Mouse (Mus musculus) brain, embryonic 14.5 days (tissue): ENCODE measurements around the gene Syt12. TPM values are rescaled to one million over a fixed set of nuclear protein-coding genes. Genes with fewer than 3 reads are reported as not detected.

Experiments used
- DNase-seq: peaks from one replicate; pipeline ENCODE4 v3.0.0-alpha.2; 2011; ENCODE audit warnings: low read depth
- CTCF ChIP-seq: fragments of 200-500 bp; IDR thresholded peaks from 2 replicates; pipeline ENCODE4 v1.5.1; 2012; ENCODE audit warnings: inconsistent platforms, mild to moderate bottlenecking, moderate library complexity, borderline replicate concordance; ENCODE audit not compliant: insufficient read depth, insufficient read length; ENCODE audit errors: extremely low read depth
- POLR2A ChIP-seq: fragments of 200-500 bp; IDR thresholded peaks from 2 replicates; pipeline ENCODE4 v1.6.1; 2012; ENCODE audit warnings: mild to moderate bottlenecking, inconsistent platforms, borderline replicate concordance; ENCODE audit not compliant: poor library complexity, insufficient read depth, insufficient read length, severe bottlenecking; ENCODE audit errors: extremely low read depth
- polyA plus RNA-seq: library from polyadenylated mRNA; depleted of rRNA; stranded (reverse); fragments of >200 nt; gene quantifications from 2 replicates; pipeline ENCODE4 v1.2.3, GENCODE M21; 2012; rRNA removed

Gene Syt12
- polyA plus RNA-seq, 1 experiment = 2.9 TPM

- DNase-seq = peak; percentile 34
- TF ChIP-seq CTCF = no peak
- TF ChIP-seq POLR2A = no peak
These were observed 80.9 kb downstream of the Syt12 start for GRCm38 (mm10) chr19:4396081-4396997.

Other genes with a start within 250 kb of the Syt12 start
- 23.6 and 36.5 TPM in 2 replicates for gene Pold4, start 245.5 kb downstream of the Syt12 start, polyA plus RNA-seq
- gene Ssh3, start 208.3 kb downstream of the Syt12 start, polyA plus RNA-seq = 50.4 and 57.5 TPM in 2 replicates
- 53.4 and 54.2 TPM in 2 replicates for gene Ankrd13d, start 194.3 kb downstream of the Syt12 start, polyA plus RNA-seq
- 114 and 119 TPM in 2 replicates for gene Grk2, start 171.2 kb downstream of the Syt12 start, polyA plus RNA-seq
- 86.9 and 88.9 TPM in 2 replicates for gene Kdm2a, start 79.2 kb downstream of the Syt12 start, polyA plus RNA-seq
- gene Rhod, start 38.0 kb downstream of the Syt12 start, polyA plus RNA-seq = 4.2 and 5.2 TPM in 2 replicates
- gene 2010003K11Rik, start 21.1 kb upstream of the Syt12 start, polyA plus RNA-seq = 0.08 TPM in 1 of 2 replicates, not detected in the other
- gene Pcx, start 33.0 kb upstream of the Syt12 start, polyA plus RNA-seq = 12.4 and 19.4 TPM in 2 replicates
- 90.3 and 98.5 TPM in 2 replicates for gene Lrfn4, start 138.2 kb upstream of the Syt12 start, polyA plus RNA-seq
- gene Rce1, start 148.2 kb upstream of the Syt12 start, polyA plus RNA-seq = 65.2 and 115 TPM in 2 replicates
- 3.3 and 4.3 TPM in 2 replicates for gene Gm960, start 221.2 kb upstream of the Syt12 start, polyA plus RNA-seq
- 23.4 and 57.0 TPM in 2 replicates for gene Sptbn2, start 233.7 kb upstream of the Syt12 start, polyA plus RNA-seq